Mouse (Mus musculus) CH12.LX (cell line): ENCODE measurements around the gene Tmc4. TPM values are rescaled to one million over a fixed set of nuclear protein-coding genes. Genes with fewer than 3 reads are reported as not detected.

Experiments used
- DNase-seq: peaks from one replicate; pipeline ENCODE4 v3.0.0-alpha.2; 2013; ENCODE audit errors: extremely low read depth
- H3K27ac ChIP-seq: 2 replicates; pipeline ENCODE4 v1.5.1; 2012; ENCODE audit warnings: low read depth, mild to moderate bottlenecking, control low read depth, moderate library complexity; ENCODE audit not compliant: insufficient read depth
- H3K27me3 ChIP-seq: replicated peaks from 2 replicates; pipeline ENCODE3; 2012; ENCODE audit warnings: inconsistent platforms
- H3K36me3 ChIP-seq, 2 experiments: replicated peaks in 1 of 2; 2 replicates each; pipeline versions ENCODE3 to v1.6.1; 2012; ENCODE audit warnings: inconsistent platforms in 1 of 2, low read length in 1 of 2, mild to moderate bottlenecking in 1 of 2, mixed read lengths in 1 of 2, moderate library complexity in 1 of 2; ENCODE audit not compliant: control insufficient read depth in 1 of 2, insufficient read depth in 1 of 2
- H3K4me1 ChIP-seq, 2 experiments: 2 replicates each; pipeline ENCODE4 v1.6.1; 2012; ENCODE audit warnings: inconsistent platforms in 1 of 2, moderate library complexity in 1 of 2; ENCODE audit not compliant: insufficient read depth in 2 of 2, control insufficient read depth in 1 of 2
- H3K4me2 ChIP-seq: 2 replicates; pipeline ENCODE4 v1.6.1; 2012; ENCODE audit warnings: low read depth, mild to moderate bottlenecking, control low read depth; ENCODE audit not compliant: poor library complexity, insufficient read depth, severe bottlenecking
- H3K4me3 ChIP-seq, 3 experiments: fragments of 150-350 bp in 1 of 3; sonication (generic) in 1 of 3; replicated peaks in 1 of 3; 2 replicates each; pipeline versions ENCODE3 to v1.5.1; 2011 to 2012; ENCODE audit warnings: low read depth in 2 of 3, low read length in 2 of 3, mild to moderate bottlenecking in 2 of 3, moderate library complexity in 2 of 3, control low read depth in 1 of 3, improper control_type of control experiment in 1 of 3, inconsistent platforms in 1 of 3, mixed read lengths in 1 of 3; ENCODE audit not compliant: poor library complexity in 1 of 3
- H3K79me2 ChIP-seq: replicated peaks from 2 replicates; pipeline ENCODE4 v1.6.1; 2012; ENCODE audit warnings: mild to moderate bottlenecking, moderate library complexity; ENCODE audit not compliant: control insufficient read depth, poor library complexity, insufficient read depth, severe bottlenecking; ENCODE audit errors: extremely low read depth
- H3K9ac ChIP-seq: 2 replicates; pipeline ENCODE4 v1.6.1; 2012; ENCODE audit warnings: low read depth, mild to moderate bottlenecking, control low read depth, moderate library complexity; ENCODE audit not compliant: insufficient read depth
- H3K9me3 ChIP-seq: replicated peaks from 2 replicates; pipeline ENCODE3; 2012; ENCODE audit warnings: low read length, inconsistent platforms, mixed read lengths
- CHD1 ChIP-seq: IDR thresholded peaks from 2 replicates; pipeline ENCODE4 v1.6.1; 2012; ENCODE audit warnings: low read depth, low read length, improper control_type of control experiment, inconsistent platforms
- CHD2 ChIP-seq: IDR thresholded peaks from 2 replicates; pipeline ENCODE4 v1.6.1; 2011; ENCODE audit warnings: low read length, improper control_type of control experiment
- CTCF ChIP-seq, 2 experiments: IDR thresholded peaks in 1 of 2; conservative IDR thresholded peaks in 1 of 2; 2 replicates each; pipeline ENCODE4 v1.5.1; 2011 to 2012; ENCODE audit warnings: low read depth in 2 of 2, low read length in 2 of 2, improper control_type of control experiment in 1 of 2, inconsistent platforms in 1 of 2, mild to moderate bottlenecking in 1 of 2, moderate library complexity in 1 of 2
- ELF1 ChIP-seq: IDR thresholded peaks from 2 replicates; pipeline ENCODE4 v1.6.1; 2014; ENCODE audit warnings: low read depth, mild to moderate bottlenecking, inconsistent platforms, low read length, improper control_type of control experiment
- ETS1 ChIP-seq: conservative IDR thresholded peaks from 2 replicates; pipeline ENCODE4 v1.6.1; 2012; ENCODE audit warnings: low read depth, mild to moderate bottlenecking, inconsistent platforms, low read length, improper control_type of control experiment, moderate library complexity
- HCFC1 ChIP-seq: IDR thresholded peaks from 2 replicates; pipeline ENCODE4 v1.6.1; 2012; ENCODE audit warnings: low read depth, mild to moderate bottlenecking, inconsistent platforms, low read length, improper control_type of control experiment
- JUN ChIP-seq: IDR thresholded peaks from 2 replicates; pipeline ENCODE4 v1.6.1; 2011; ENCODE audit warnings: low read depth, mild to moderate bottlenecking, low read length, improper control_type of control experiment, moderate library complexity; ENCODE audit not compliant: insufficient read depth
- JUND ChIP-seq: conservative IDR thresholded peaks from 2 replicates; pipeline ENCODE4 v1.6.1; 2011; ENCODE audit warnings: low read depth, low read length, improper control_type of control experiment
- MAX ChIP-seq: IDR thresholded peaks from 2 replicates; pipeline ENCODE4 v1.6.1; 2011; ENCODE audit warnings: low read length, improper control_type of control experiment
- MAZ ChIP-seq: IDR thresholded peaks from 2 replicates; pipeline ENCODE4 v1.6.1; 2012; ENCODE audit warnings: low read depth, mild to moderate bottlenecking, inconsistent platforms, low read length, improper control_type of control experiment, moderate library complexity
- MEF2A ChIP-seq: IDR thresholded peaks from 2 replicates; pipeline ENCODE4 v1.6.1; 2014; ENCODE audit warnings: low read depth, mild to moderate bottlenecking, inconsistent platforms, low read length, improper control_type of control experiment, borderline replicate concordance
- MXI1 ChIP-seq: IDR thresholded peaks from 2 replicates; pipeline ENCODE4 v1.6.1; 2011; ENCODE audit warnings: mild to moderate bottlenecking, low read depth, low read length, improper control_type of control experiment
- NELFE ChIP-seq: IDR thresholded peaks from 2 replicates; pipeline ENCODE4 v1.6.1; 2011; ENCODE audit warnings: low read depth, low read length, improper control_type of control experiment
- PAX5 ChIP-seq: IDR thresholded peaks from 2 replicates; pipeline ENCODE4 v1.6.1; 2012; ENCODE audit warnings: low read length, inconsistent platforms, mixed read lengths
- POLR2A ChIP-seq: IDR thresholded peaks from 2 replicates; pipeline ENCODE4 v1.6.1; 2011; ENCODE audit warnings: low read depth, mild to moderate bottlenecking, improper control_type of control experiment, low read length
- SIN3A ChIP-seq: IDR thresholded peaks from 2 replicates; pipeline ENCODE4 v1.6.1; 2012; ENCODE audit warnings: low read length, improper control_type of control experiment, inconsistent platforms
- SMC3 ChIP-seq: IDR thresholded peaks from 2 replicates; pipeline ENCODE4 v1.6.1; 2011; ENCODE audit warnings: low read depth, low read length, improper control_type of control experiment
- TBP ChIP-seq: conservative IDR thresholded peaks from 2 replicates; pipeline ENCODE4 v1.6.1; 2011; ENCODE audit warnings: low read depth, low read length, improper control_type of control experiment
- TCF12 ChIP-seq: IDR thresholded peaks from 2 replicates; pipeline ENCODE4 v1.6.1; 2014; ENCODE audit warnings: low read depth, mild to moderate bottlenecking, inconsistent platforms, low read length, improper control_type of control experiment
- UBTF ChIP-seq: IDR thresholded peaks from 2 replicates; pipeline ENCODE4 v1.6.1; 2012; ENCODE audit warnings: low read depth, mild to moderate bottlenecking, inconsistent platforms, low read length, improper control_type of control experiment, moderate library complexity
- ZKSCAN1 ChIP-seq: IDR thresholded peaks from 2 replicates; pipeline ENCODE4 v1.6.1; 2012; ENCODE audit warnings: low read depth, inconsistent platforms, low read length, improper control_type of control experiment, borderline replicate concordance
- ZMIZ1 ChIP-seq: IDR thresholded peaks from 2 replicates; pipeline ENCODE4 v1.6.1; 2012; ENCODE audit warnings: low read depth, mild to moderate bottlenecking, inconsistent platforms, low read length, improper control_type of control experiment
- ZNF384 ChIP-seq: IDR thresholded peaks from 2 replicates; pipeline ENCODE4 v1.6.1; 2012; ENCODE audit warnings: low read depth, low read length, improper control_type of control experiment, inconsistent platforms
- dilution Hi-C: fragments of 300-500 bp; cut with MboI; formaldehyde crosslinking; loops from 2 replicates; pipeline ENCODE4 v1.14.3; 2020; ENCODE audit warnings: low sequenced_read_pairs; ENCODE audit not compliant: extremely low pct_unique_long_range_greater_than_20kb, extremely low pct_ligation_motif_present
- in situ Hi-C: fragments of 300-500 bp; cut with MboI; formaldehyde crosslinking; loops from 3 replicates; pipeline ENCODE4 v1.14.3; 2019; ENCODE audit warnings: low sequenced_read_pairs, low pct_ligation_motif_present, low pct_unique_long_range_greater_than_20kb, mixed read lengths
- polyA plus RNA-seq: library from polyadenylated mRNA; unstranded; fragments of >175 nt; gene quantifications from 2 replicates; pipeline ENCODE4 v1.2.1, GENCODE M21; 2012; ENCODE audit warnings: low read depth; ENCODE audit not compliant: insufficient read length
- total RNA-seq, 2 experiments: library from RNA; depleted of rRNA; stranded (reverse); fragments of 300-350 nt in 1 of 2; fragments of >200 nt in 1 of 2; gene quantifications; 2 replicates each; pipeline ENCODE4 v1.2.3; 2012 to 2014

The Tmc4 gene
- total and polyA plus RNA-seq, 3 experiments: 0.56 to 4.6 (median 1.8) TPM

DNA sequence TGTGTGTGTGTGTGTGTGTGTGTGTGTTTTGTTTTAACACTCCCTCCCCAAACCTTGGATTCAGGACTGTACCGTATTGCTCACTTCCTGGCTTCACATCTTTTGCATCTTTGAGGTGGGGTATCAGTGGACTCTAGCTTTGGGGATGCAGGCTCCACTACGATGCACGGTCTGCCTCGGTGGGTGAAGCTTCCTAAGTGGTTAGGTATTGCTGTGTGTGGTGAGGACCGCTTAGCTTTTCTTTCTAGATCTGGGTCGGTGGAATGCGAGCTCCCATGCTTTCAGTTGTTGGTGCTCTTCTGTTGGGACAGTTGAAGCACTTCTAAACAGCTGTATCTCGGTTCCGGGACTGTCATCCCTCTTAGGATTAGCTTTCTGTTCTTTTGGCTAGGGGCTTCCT is 31.2 kb downstream of the Tmc4 start:
- dilution Hi-C loops: no loop called here
- Histone ChIP-seq H3K4me2 (peak overlapping the region; percentile 96), H3K36me3 (peaks cover 17 to 58% of the 10 kb centered on the region in 2 experiments), H3K79me2 (peaks cover 51% of the 10 kb centered on the region), H3K9ac (peak overlapping the region; percentile 98), H3K27ac (0 out of 2 replicates have a peak overlapping the region, but pooled peaks have one; percentile 78), H3K4me1 (peaks cover 13 to 43% of the 10 kb centered on the region in 2 experiments), H3K9me3 (no peaks in the 10 kb centered on the region), H3K27me3 (no peaks in the 10 kb centered on the region), H3K4me3 (peak overlapping the region; percentile 89 to 94 (median 93))
- in situ Hi-C loops: no loop called here
- TF ChIP-seq MEF2A: no peak
- TF ChIP-seq SIN3A: 0 out of 2 replicates have a peak, but pooled peaks have one; percentile 25
- peak; percentile 39; the same call in 1 of the 2 replicates for TF ChIP-seq MXI1
- no peak for DNase-seq

DNA sequence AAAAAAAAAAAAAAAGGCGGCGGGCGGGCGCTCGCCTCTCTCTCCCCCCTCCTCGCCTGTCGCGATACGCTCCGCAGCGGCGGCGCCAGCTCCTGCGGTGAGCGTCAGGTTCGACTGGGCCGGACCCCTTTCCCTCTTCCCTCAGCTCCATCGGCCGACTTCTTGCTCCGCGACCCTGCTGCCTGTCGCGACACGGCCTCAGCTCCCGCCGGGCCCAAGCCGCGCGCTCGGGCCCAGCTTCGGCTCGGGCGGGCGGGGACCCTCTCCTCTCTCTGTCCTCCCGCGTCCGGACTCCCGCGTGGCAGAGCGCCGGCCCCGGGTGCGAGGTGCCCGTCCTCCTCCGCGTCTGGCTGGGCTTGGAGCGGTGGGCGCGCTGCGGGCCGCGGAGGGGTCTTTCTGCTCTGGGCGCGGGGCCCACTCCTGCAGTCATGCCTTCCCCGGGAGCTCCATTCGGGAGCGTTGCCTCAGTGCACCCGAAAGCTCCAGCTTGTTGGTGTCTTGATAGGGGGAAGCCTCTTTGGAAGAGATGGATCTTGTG is 31.8 kb downstream of the Tmc4 start:
- dilution Hi-C loops: no loop called here
- TF ChIP-seq ZNF384 (peak; percentile 94), CHD1 (no peak; the same call in 1 of the 2 replicates), TCF12 (no peak; the same call in 1 of the 2 replicates), ZKSCAN1 (no peak), JUND (no peak), ETS1 (no peak), POLR2A (peak; percentile 65; the same call in 1 of the 2 replicates)
- no peaks in the 10 kb centered on the region for H3K27me3 ChIP-seq
- peaks cover 13 to 43% of the 10 kb centered on the region in 2 experiments for H3K4me1 ChIP-seq
- peak overlapping the region; percentile 98 for H3K9ac ChIP-seq
- peaks cover 17 to 58% of the 10 kb centered on the region in 2 experiments for H3K36me3 ChIP-seq
- no peak for DNase-seq
- H3K4me2 ChIP-seq: peak overlapping the region; percentile 96
- peaks cover 49% of the 10 kb centered on the region for H3K79me2 ChIP-seq
- H3K27ac ChIP-seq: peak overlapping the region; percentile 78
- peak overlapping the region; percentile 89 to 94 (median 93) for H3K4me3 ChIP-seq
- H3K9me3 ChIP-seq: no peaks in the 10 kb centered on the region
- in situ Hi-C loops: no loop called here

DNA sequence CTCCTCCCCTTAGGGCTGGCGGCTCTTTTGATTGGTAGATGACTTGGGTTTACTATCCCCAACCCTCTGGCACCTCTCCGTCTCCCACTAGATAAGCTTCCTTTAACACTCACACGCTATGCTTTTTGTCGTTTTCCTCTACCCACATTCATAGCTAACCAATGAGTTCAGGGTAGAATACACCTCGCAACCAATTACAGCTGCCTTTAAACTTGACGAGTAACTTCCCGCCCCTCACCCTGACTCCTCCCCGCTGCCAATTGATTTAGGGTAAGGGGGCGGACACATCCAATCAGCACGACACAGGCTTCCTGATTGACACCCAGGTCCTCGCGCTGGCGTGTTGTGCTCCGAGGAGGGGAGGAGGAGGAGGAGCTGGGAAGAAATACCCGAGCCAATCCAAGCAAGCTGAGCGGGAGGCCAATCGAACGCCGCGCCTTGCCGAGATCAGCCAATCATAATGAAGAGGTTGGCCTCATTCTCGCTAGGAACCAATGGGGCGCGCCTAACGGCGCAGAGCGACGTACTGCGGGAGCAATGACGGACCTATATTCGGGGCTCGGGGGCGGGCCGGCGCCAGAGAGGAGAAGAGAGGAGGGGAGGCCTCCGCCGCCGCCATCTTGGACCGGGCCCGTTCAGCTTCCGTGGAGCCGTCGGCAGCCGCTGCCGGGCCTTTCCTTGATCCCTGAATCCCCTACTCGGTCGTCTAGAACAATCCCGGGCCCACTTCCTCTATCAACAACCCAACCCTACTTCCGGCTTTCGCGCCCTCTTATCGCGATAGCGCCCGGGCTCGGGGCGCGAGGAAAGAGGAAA is 32.5 kb downstream of the Tmc4 start, which contains the start of gene Cnot3:
Gene Cnot3 (plus strand): TSS at position 597 of the 816 bp plus-strand sequence.
- dilution Hi-C loops: no loop called here
- peak; percentile 99 for DNase-seq
- Histone ChIP-seq H3K79me2 (peaks cover 45% of the 10 kb centered on the region), H3K36me3 (peaks cover 19 to 58% of the 10 kb centered on the region in 2 experiments), H3K9me3 (no peaks in the 10 kb centered on the region), H3K27me3 (no peaks in the 10 kb centered on the region), H3K4me1 (peaks cover 13 to 43% of the 10 kb centered on the region in 2 experiments), H3K9ac (peak within 1 kb of the TSS; percentile 98), H3K27ac (peak within 1 kb of the TSS; percentile 78), H3K4me2 (peak within 1 kb of the TSS; percentile 96), H3K4me3 (peak within 1 kb of the TSS; percentile 89 to 94 (median 93))
- in situ Hi-C loops: no loop called here
- peak; percentile 71 for TF ChIP-seq HCFC1
- no peak for TF ChIP-seq PAX5
- TF ChIP-seq JUND: no peak
- no peak for TF ChIP-seq ZNF384
- TF ChIP-seq TBP: peak; percentile 78
- TF ChIP-seq ELF1: peak; percentile 84
- TF ChIP-seq MAZ: peak; percentile 56; the same call in 1 of the 2 replicates
- peak; percentile 24 for TF ChIP-seq ZMIZ1
- TF ChIP-seq UBTF: no peak
- peak; percentile 76 for TF ChIP-seq NELFE
- TF ChIP-seq CTCF (conservative IDR thresholded peaks at IDR 0.05 in 1 of 2, IDR thresholded peaks at IDR 0.05 in 1 of 2; ENCODE audit: low read depth in 2 of 2, low read length in 2 of 2): no peak
- TF ChIP-seq CHD2: peak; percentile 97
- TF ChIP-seq MAX: 0 out of 2 replicates have a peak, but pooled peaks have one; percentile 18
- no peak for TF ChIP-seq SMC3
- no peak for TF ChIP-seq JUN
- no peak; the same call in none of the 2 replicates for TF ChIP-seq TCF12
